Mouse (Mus musculus) central nervous system, embryonic 11.5 days (tissue): ENCODE results near the gene Pawr. TPM values are rescaled to one million over a fixed set of nuclear protein-coding genes. Genes with fewer than 3 reads are reported as not detected.

Experiments
- polyA plus RNA-seq: library from polyadenylated mRNA; depleted of rRNA; stranded (reverse); fragments of >200 nt; gene quantifications from 2 replicates; pipeline ENCODE4 v1.2.3, GENCODE M21; 2012; rRNA removed

Pawr gene
- 10.0 and 17.4 TPM in 2 replicates for polyA plus RNA-seq

GRCm38 (mm10) chr10:108331784-108332561 lies at the start of gene Pawr:
Gene Pawr, plus strand, starts transcription at chr10:108332121.

Other genes with a start within 250 kb of the Pawr start
- 73.2 and 77.6 TPM in 2 replicates for gene Ppp1r12a, start 169.9 kb upstream of the Pawr start, polyA plus RNA-seq